Mouse (Mus musculus): ENCODE results near the gene Ifna11.

DNA sequence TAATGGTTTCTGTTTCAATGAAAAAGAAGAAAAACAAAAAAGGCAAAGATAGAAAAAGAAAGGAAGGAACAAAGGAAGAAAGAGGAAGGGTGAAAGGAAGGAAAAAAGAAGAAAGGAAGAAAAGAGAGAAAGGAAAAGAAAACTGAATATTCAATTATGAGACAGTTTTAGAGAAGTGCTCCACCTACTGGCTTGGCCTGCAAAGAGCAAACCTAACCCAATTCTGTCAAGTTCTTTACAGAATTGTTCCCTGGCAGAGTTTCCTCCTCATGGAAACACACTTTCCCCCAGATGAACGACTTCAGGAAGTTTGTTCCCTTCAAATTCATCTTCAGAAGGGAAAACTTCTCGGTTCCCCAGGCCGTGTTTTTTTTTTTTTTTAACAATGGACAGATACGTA is 3.2 kb downstream of the Ifna11 start:
- TF ChIP-seq CTCF (IDR thresholded peaks at IDR 0.05; ENCODE audit: control insufficient read depth, insufficient read depth, low read length), result no peak
- no peak for TF ChIP-seq POLR2A (IDR thresholded peaks at IDR 0.05; ENCODE audit: borderline replicate concordance, control insufficient read depth, low read depth, low read length)
